Mouse (Mus musculus) embryonic facial prominence, embryonic 13.5 days (tissue): ENCODE measurements around the gene Ano1. TPM values are rescaled to one million over a fixed set of nuclear protein-coding genes. Genes with fewer than 3 reads are reported as not detected.

ENCODE experiments used
- ATAC-seq: fragments of 200-750 bp; cut with Nextera tagmentation; 2 replicates; pipeline ENCODE4 v1.8.0; 2017; ENCODE audit warnings: low read depth; ENCODE audit not compliant: insufficient number of reproducible peaks, insufficient read depth, low FRiP score, low TSS enrichment
- H3K27ac ChIP-seq: fragments of 300-500 bp; sonication (generic); 2 replicates; pipeline ENCODE4 v1.5.1; 2015; ENCODE audit warnings: moderate library complexity, mild to moderate bottlenecking, inconsistent platforms
- H3K27me3 ChIP-seq: fragments of 300-500 bp; sonication (generic); 2 replicates; pipeline ENCODE4 v1.6.1; 2015; ENCODE audit warnings: mild to moderate bottlenecking, inconsistent platforms
- H3K36me3 ChIP-seq: fragments of 300-500 bp; sonication (generic); 2 replicates; pipeline ENCODE4 v1.6.1; 2015; ENCODE audit warnings: mild to moderate bottlenecking, inconsistent platforms
- H3K4me1 ChIP-seq: fragments of 300-500 bp; sonication (generic); 2 replicates; pipeline ENCODE4 v1.6.1; 2015; ENCODE audit warnings: inconsistent platforms
- H3K4me2 ChIP-seq: fragments of 300-500 bp; sonication (generic); 2 replicates; pipeline ENCODE4 v1.6.1; 2015; ENCODE audit warnings: moderate library complexity, mild to moderate bottlenecking, inconsistent platforms
- H3K4me3 ChIP-seq: fragments of 300-500 bp; sonication (generic); 2 replicates; pipeline ENCODE4 v1.5.1; 2015; ENCODE audit warnings: mild to moderate bottlenecking, inconsistent platforms
- H3K9ac ChIP-seq: fragments of 300-500 bp; sonication (generic); 2 replicates; pipeline ENCODE4 v1.6.1; 2015; ENCODE audit warnings: mild to moderate bottlenecking, inconsistent platforms
- H3K9me3 ChIP-seq: fragments of 300-500 bp; sonication (generic); 2 replicates; pipeline ENCODE4 v1.6.1; 2016; ENCODE audit warnings: inconsistent platforms
- WGBS: fragments of 180-500 bp; shearing (Covaris S2); methylation state at CpG from one replicate; pipeline ENCODE4 v1.1.7; 2015; ENCODE audit warnings: mixed read lengths; 5-methylcytosine and 5-hydroxymethylcytosine counted together
- polyA plus RNA-seq: library from polyadenylated mRNA; unstranded; fragments of >200 nt; fragmentation: Nextera tagmentation; extraction: Ambion mirVana; gene quantifications from 2 replicates; pipeline ENCODE4 v1.2.1, GENCODE M21; 2015

Gene Ano1
- polyA plus RNA-seq, 1 experiment from 2014 or later: 12.8 TPM

DNA sequence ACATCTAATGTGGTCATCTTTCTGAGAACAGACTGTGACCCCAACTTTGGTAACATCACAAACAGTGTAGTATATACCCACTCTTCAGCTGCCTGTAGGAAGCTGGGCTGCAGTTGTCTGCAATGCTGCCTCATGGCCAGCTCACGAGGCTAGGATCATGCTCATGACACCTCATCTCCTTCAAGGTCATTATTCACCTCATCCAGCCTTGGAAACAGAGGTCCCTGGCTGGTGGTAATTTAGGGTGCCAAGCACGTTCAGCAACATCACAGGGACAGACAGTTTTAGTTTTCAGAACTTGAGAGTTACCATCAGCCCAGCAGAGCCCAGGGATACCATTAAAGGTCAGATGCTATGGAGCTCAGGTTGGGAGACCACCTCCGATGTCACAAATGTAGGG, 86.2 kb downstream of the Ano1 start:
- 74% methylated on average over 3 of the region's 3 CpGs for WGBS
- Histone ChIP-seq H3K9ac (no peak overlapping the region), H3K36me3 (no peaks in the 10 kb centered on the region), H3K9me3 (no peaks in the 10 kb centered on the region), H3K27ac (no peak overlapping the region), H3K4me3 (no peak overlapping the region), H3K27me3 (no peaks in the 10 kb centered on the region), H3K4me2 (no peak overlapping the region), H3K4me1 (no peaks in the 10 kb centered on the region; the same call in 1 of the 2 replicates)
- no peak for ATAC-seq

- no peaks in the 10 kb centered on the region for H3K36me3 ChIP-seq
- no peaks in the 10 kb centered on the region; the same call in 1 of the 2 replicates for H3K4me1 ChIP-seq
- no peak overlapping the region for H3K27ac ChIP-seq
- no peaks in the 10 kb centered on the region for H3K27me3 ChIP-seq
- H3K4me2 ChIP-seq: no peak overlapping the region
- no peaks in the 10 kb centered on the region for H3K9me3 ChIP-seq
- H3K9ac ChIP-seq: no peak overlapping the region
- no peak for ATAC-seq
- no peak overlapping the region for H3K4me3 ChIP-seq
- WGBS: 61% methylated on average over 6 of the region's 6 CpGs
Measured at GRCm38 (mm10) chr7:144663566-144663965, 88.2 kb downstream of the Ano1 start.

DNA sequence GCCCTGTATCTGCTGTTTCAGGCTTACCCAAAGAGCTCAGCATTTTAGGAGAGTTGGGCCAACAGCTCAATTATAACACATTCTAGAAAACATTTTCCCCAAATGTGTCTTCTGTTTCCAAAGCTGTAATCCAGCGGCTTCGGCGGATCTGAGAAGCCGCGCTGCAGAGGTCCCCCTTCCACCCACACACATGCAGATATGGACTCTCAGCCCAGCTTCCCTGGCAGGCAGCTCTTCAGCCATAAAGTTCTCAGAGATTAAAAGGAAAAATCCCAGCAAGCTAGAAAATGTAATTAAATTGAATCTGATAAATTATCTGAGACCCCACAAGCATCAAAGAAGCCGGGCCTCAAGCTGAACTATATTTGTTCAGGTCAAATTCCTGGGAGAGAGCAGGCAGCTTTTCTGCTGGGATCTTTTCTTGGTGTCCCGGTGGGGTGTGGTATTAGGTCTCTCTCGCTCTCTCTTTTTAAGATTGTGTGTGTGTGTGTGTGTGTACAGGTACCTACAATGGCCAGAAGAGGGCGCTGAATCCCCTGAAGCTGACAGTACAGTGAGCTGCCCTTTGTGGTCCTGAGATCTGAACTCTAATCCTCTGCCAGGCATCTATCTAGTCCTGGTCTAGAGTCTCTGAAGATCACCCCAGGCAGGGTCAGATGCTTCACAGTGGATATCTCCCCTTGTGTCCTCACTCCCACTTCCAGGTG, 95.4 kb downstream of the Ano1 start:
- Histone ChIP-seq H3K36me3 (no peaks in the 10 kb centered on the region), H3K4me2 (no peak overlapping the region), H3K27ac (no peak overlapping the region), H3K4me3 (no peak overlapping the region), H3K9ac (no peak overlapping the region), H3K27me3 (no peaks in the 10 kb centered on the region), H3K9me3 (0 out of 2 replicates have a peak, but pooled peaks cover 2% of the 10 kb centered on the region), H3K4me1 (peaks cover 19% of the 10 kb centered on the region)
- no peak for ATAC-seq
- 73% methylated on average over 9 of the region's 9 CpGs for WGBS

- Histone ChIP-seq H3K27me3 (no peaks in the 10 kb centered on the region), H3K27ac (peak overlapping the region; percentile 62; the same call in 1 of the 2 replicates), H3K4me3 (no peak overlapping the region), H3K9ac (peak overlapping the region; percentile 40; the same call in 1 of the 2 replicates), H3K9me3 (0 out of 2 replicates have a peak, but pooled peaks cover 2% of the 10 kb centered on the region), H3K4me1 (peaks cover 19% of the 10 kb centered on the region), H3K4me2 (no peak overlapping the region), H3K36me3 (no peaks in the 10 kb centered on the region)
- peak; percentile 49; the same call in 1 of the 2 replicates for ATAC-seq
- WGBS: 12% methylated on average over 10 of the region's 10 CpGs
Measured at GRCm38 (mm10) chr7:144653681-144654425, 97.9 kb downstream of the Ano1 start.

DNA sequence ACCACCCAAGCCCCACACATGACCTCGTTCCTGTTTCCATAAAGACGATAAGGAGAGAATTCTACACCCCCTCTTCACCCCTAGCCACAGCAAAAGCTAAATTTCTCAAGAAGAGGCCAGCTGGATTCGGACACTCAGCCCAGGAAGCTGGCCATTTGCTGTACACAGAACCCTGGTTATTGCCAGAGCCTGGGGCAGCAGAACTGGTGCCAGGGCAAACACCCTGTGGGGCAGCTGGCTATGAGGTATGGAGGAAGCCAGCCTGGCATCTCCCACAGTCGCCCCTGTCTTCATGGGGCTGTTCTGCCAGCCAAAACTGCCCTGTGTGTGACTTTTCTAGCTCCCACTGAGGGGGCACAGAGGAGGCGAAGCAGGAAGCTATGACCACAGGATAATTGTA, 104.2 kb downstream of the Ano1 start:
- Histone ChIP-seq H3K4me2 (no peak overlapping the region), H3K27me3 (no peaks in the 10 kb centered on the region), H3K36me3 (no peaks in the 10 kb centered on the region), H3K9me3 (no peaks in the 10 kb centered on the region), H3K27ac (no peak overlapping the region), H3K4me1 (peaks cover 7% of the 10 kb centered on the region; the same call in 1 of the 2 replicates), H3K4me3 (no peak overlapping the region), H3K9ac (no peak overlapping the region)
- WGBS: 59% methylated on average over 5 of the region's 5 CpGs
- no peak for ATAC-seq

- H3K36me3 ChIP-seq: no peaks in the 10 kb centered on the region
- H3K4me3 ChIP-seq: no peak overlapping the region
- H3K4me1 ChIP-seq: no peaks in the 10 kb centered on the region
- no peaks in the 10 kb centered on the region for H3K9me3 ChIP-seq
- no peak overlapping the region for H3K4me2 ChIP-seq
- no peak overlapping the region for H3K27ac ChIP-seq
- no peaks in the 10 kb centered on the region for H3K27me3 ChIP-seq
- H3K9ac ChIP-seq: no peak overlapping the region
- WGBS: 48% methylated on average over 1 of the region's 1 CpGs
- no peak for ATAC-seq
Measured at GRCm38 (mm10) chr7:144640817-144641216, 111.0 kb downstream of the Ano1 start.

GRCm38 (mm10) chr7:144636000-144636399, 115.8 kb downstream of the Ano1 start:
- H3K9me3 ChIP-seq: no peaks in the 10 kb centered on the region
- no peak overlapping the region for H3K27ac ChIP-seq
- ATAC-seq: no peak
- no peak overlapping the region for H3K9ac ChIP-seq
- 49% methylated on average over 2 of the region's 2 CpGs for WGBS
- no peaks in the 10 kb centered on the region for H3K4me1 ChIP-seq
- no peaks in the 10 kb centered on the region for H3K27me3 ChIP-seq
- no peak overlapping the region for H3K4me2 ChIP-seq
- no peaks in the 10 kb centered on the region for H3K36me3 ChIP-seq
- H3K4me3 ChIP-seq: no peak overlapping the region

DNA sequence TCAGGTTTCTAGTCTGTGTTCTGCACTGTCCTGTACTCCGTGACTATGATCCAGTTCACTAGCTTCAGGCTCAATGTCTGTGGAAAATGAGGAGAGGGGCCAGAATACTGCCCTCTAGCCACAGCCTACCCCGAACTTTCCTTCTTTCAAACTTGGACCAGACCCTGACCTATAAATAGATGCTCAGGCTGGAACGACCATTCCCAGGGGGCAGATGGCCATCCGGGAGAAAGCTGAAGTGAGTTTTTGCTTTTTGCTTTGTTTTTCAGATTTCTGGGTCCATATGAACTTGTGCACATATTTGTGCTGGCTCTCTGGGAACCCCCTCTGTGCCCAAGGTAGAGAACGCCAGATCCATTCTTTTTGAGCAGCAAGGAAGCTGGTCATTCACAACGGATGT, 116.9 kb downstream of the Ano1 start:
- Histone ChIP-seq H3K27me3 (no peaks in the 10 kb centered on the region), H3K27ac (no peak overlapping the region), H3K4me3 (no peak overlapping the region), H3K36me3 (no peaks in the 10 kb centered on the region), H3K4me2 (no peak overlapping the region), H3K9ac (no peak overlapping the region), H3K9me3 (no peaks in the 10 kb centered on the region), H3K4me1 (peaks cover 6% of the 10 kb centered on the region; the same call in 1 of the 2 replicates)
- ATAC-seq: no peak
- 64% methylated on average over 6 of the region's 6 CpGs for WGBS

GRCm38 (mm10) chr7:144634450-144634849, 117.3 kb downstream of the Ano1 start:
- H3K27me3 ChIP-seq: no peaks in the 10 kb centered on the region

GRCm38 (mm10) chr7:144632321-144632720, 119.5 kb downstream of the Ano1 start:
- no peak overlapping the region for H3K27ac ChIP-seq
- H3K4me1 ChIP-seq: peaks cover 24% of the 10 kb centered on the region
- ATAC-seq: no peak
- H3K4me3 ChIP-seq: no peak overlapping the region
- peaks cover 5% of the 10 kb centered on the region; the same call in 1 of the 2 replicates for H3K27me3 ChIP-seq
- H3K36me3 ChIP-seq: no peaks in the 10 kb centered on the region
- H3K9me3 ChIP-seq: no peaks in the 10 kb centered on the region
- H3K9ac ChIP-seq: no peak overlapping the region
- no peak overlapping the region for H3K4me2 ChIP-seq

More at GRCm38 (mm10) chr7:144634450-144634849, 117.3 kb downstream of the Ano1 start:
- no peaks in the 10 kb centered on the region for H3K36me3 ChIP-seq
- no peak for ATAC-seq
- no peak overlapping the region for H3K4me3 ChIP-seq
- no peak overlapping the region for H3K4me2 ChIP-seq
- no peak overlapping the region for H3K27ac ChIP-seq
- peaks cover 6% of the 10 kb centered on the region; the same call in 1 of the 2 replicates for H3K4me1 ChIP-seq
- H3K9ac ChIP-seq: no peak overlapping the region
- no peaks in the 10 kb centered on the region for H3K9me3 ChIP-seq
- 67% methylated on average over 3 of the region's 3 CpGs for WGBS

GRCm38 (mm10) chr7:144630622-144631021, 121.2 kb downstream of the Ano1 start:
- H3K27ac ChIP-seq: no peak overlapping the region
- peaks cover 6% of the 10 kb centered on the region; the same call in 1 of the 2 replicates for H3K27me3 ChIP-seq
- H3K4me3 ChIP-seq: no peak overlapping the region
- no peak overlapping the region for H3K4me2 ChIP-seq
- peaks cover 24% of the 10 kb centered on the region for H3K4me1 ChIP-seq
- H3K9me3 ChIP-seq: no peaks in the 10 kb centered on the region
- H3K9ac ChIP-seq: no peak overlapping the region
- WGBS: 75% methylated on average over 3 of the region's 3 CpGs
- ATAC-seq: no peak
- no peaks in the 10 kb centered on the region for H3K36me3 ChIP-seq
